Mouse (Mus musculus): ENCODE data around the gene Tmtc2.

Tmtc2 gene

DNA sequence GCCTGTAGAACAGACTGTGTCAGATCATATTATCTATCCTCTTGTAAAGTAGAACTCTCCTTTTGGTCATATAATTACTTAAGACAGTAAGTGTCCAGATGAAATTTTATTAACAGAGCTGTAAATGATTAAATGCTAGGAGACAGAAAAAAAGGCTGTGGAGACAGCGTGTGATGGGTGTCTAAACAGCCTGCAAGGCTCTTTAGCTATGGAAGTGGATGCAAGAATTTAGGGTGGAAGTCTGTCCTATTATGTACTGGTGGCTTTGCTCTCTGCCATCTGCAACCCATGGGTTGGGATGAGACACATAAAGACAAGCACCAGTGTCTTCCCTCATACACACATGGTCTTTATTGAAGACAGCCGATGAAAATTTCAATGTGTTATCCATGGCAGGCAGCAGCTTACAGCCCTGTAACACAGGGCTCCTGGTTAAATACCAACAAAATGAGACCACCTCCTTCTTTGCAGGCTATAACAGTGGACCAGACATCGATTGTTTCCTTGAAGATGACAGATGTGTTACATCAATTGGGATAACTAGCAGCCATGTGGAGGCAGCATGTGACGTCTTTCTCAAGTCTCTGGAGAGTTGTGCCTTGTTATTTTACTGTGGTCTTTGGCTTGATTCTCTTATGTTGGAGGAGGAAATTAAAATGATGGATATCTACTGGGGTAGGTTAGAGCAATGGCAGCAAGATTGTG is 380.3 kb downstream of the Tmtc2 start:
- in situ Hi-C loops (cut with MboI; ENCODE audit: unreplicated experiment in 2 of 2), result no loop called here

DNA sequence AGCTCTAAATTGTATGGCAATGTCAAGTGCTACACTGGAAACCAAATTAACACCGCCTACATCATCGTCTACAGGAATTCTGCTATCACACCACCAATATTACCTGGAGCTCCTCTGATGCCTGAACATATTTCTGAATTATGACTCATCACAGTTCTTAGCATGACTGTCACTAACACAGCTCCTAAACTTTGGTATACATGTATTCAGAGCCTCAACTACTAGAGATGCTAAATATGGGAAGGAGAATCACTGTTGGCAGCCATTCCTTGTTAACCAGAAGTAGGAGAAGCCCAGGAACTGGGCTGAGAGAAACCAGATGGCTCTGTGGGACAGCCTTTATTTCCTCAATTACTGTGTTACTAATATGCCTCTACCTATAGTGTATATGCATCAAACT is 382.2 kb downstream of the Tmtc2 start:
- in situ Hi-C loops (cut with MboI; ENCODE audit: unreplicated experiment in 2 of 2), result no loop called here

DNA sequence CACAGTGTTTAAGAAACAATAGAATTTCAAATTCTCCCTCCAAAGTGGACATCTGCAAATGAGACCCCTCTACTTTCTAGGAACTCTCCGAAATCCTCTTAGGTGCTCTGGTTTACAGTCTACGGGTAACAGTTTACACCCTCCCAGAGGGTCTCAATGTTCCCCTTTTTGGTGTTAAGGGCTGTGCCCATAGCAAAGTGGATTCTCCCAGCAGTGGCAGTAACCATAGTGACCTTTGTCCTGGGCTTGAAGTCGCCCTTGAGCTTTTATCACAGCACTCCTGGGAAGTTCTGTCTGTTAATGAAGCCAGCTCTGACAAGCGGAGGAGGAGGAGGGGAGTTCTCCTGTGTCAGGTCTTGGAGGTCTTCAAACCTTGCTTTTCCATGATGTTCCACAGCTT is 384.5 kb downstream of the Tmtc2 start:
- in situ Hi-C loops (cut with MboI; ENCODE audit: unreplicated experiment in 2 of 2), result no loop called here

DNA sequence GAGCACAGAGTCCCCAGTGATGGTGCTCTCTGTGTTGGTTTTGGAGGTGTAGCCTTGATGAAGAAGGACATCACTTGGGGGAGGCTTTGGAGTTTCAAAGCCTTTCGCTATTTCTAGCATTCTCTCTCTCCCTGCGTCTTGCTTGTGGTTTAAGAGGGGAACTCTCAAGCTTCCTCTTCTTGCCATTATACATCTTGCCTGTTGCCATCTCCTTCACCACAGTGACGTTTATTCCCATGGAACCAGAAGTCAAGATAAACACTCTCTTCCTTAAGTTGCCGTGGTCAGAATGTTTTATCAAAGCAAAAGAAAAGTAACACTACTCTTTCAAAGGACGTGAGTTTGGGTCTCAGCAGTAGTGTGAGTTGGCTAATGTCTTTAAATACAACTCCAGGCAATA is 387.6 kb downstream of the Tmtc2 start:
- in situ Hi-C loops (cut with MboI; ENCODE audit: unreplicated experiment in 2 of 2), result no loop called here

DNA sequence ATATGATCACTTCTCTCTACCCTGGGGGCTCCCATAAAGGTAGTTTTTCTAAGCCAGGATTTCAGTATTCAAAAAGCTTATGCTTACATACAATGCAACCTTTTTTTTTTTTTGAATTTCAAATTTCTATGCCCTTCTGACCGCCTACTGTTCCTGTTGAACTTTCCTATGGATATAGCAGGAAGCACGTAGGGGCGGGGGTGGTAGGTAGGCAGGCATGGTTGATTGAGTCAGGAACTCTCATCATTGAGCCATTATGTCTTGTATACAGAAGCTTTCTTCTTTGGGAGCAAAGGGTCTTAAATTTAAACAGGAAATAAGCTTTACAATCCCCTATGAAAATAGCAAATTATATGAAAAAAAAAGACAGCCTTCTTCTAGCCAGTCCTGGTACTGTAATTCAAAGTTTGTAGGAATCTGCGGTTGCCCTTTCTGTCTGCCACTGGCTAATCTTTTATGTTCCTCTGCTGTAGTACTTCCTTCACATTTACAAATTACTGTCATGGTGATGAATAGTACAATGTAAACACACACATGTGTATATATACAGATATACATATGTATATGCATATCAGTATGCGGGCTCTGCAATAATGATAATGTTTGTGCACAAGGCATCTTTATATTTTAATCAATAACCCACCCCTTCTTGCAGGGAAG is 405.7 kb downstream of the Tmtc2 start:
- in situ Hi-C loops (cut with MboI; ENCODE audit: unreplicated experiment in 2 of 2), result no loop called here

DNA sequence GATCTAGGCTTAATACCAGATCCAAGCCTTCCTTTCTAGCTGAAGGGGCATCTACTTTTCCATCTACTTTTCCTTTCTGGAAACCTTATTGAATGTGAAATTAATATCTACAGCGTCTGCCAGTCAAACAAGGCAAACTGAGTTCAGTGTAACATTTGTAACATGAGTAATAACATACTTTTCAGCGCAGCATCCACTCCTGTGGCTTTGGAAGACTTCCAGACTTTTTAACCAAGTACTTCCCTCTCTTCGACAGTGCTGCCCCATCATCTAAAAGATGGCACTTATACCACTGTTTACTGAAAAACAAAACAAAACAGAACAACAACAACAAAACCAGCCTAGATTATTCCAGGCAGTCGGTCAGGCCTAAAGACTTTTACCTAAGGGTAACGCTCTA is 409.0 kb downstream of the Tmtc2 start:
- in situ Hi-C loops (cut with MboI; ENCODE audit: unreplicated experiment in 2 of 2), result no loop called here

DNA sequence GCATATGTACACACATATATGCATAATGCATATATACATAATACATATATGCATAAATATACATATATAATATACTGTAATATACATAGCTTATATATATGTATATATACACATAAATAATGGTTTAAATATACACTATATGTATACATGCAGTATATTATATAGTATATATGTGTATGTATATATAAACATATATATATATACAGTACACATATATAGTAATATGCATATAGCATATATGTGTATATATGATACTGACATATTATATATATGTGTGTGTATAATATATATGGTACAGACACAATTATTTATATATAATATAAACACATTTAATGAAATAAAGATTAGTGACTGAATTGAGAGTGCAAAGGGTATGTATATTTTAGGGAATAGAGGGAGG is 420.5 kb downstream of the Tmtc2 start:
- in situ Hi-C loops (cut with MboI; ENCODE audit: unreplicated experiment in 2 of 2), result no loop called here

DNA sequence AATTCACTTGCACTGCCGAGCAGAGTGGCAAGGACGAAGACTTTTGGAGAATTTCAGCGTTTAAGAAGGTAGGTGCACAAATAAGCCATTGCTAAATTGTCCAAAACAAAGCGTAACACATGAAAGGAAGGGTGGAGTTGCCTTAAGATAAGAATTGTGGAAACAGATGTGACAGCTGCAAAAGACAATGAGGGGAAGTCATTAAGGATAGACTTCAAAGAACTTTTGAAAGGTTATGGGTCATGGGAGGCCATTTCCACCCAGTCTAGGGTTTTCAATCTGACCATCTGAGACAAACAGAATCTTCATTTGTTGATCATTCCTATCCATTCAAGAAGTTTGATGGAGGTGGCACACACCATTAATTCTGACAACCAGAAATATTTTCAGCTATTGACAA is 429.9 kb downstream of the Tmtc2 start:
- in situ Hi-C loops (cut with MboI; ENCODE audit: unreplicated experiment in 2 of 2), result no loop called here

DNA sequence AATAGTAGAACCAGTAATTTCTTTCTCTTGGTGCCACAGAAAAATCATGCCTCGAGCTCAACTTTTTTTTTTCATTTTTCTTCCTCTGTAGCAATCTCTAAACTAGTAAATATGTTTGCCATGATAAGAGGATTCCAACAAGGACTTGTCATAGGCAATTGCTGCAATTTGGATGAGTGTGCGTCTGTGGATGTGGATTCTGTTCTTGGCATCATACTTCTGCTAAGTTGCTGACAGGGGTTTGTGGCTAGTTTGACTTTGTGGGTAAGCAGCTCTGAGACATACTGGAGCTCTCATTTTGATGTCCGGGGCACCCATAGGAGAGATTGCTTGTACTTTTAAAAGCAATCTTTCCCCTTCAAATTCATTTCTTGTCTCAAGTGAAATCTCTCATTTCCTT is 432.1 kb downstream of the Tmtc2 start:
- in situ Hi-C loops (cut with MboI; ENCODE audit: unreplicated experiment in 2 of 2), result no loop called here
